Mouse (Mus musculus) lung, embryonic 14.5 days (tissue): ENCODE results near the gene Dus1l. TPM values are rescaled to one million over a fixed set of nuclear protein-coding genes. Genes with fewer than 3 reads are reported as not detected.

Experiments
- ATAC-seq: fragments of 200-750 bp; cut with Nextera tagmentation; 2 replicates; pipeline ENCODE4 v1.8.0; 2017; ENCODE audit warnings: mild to moderate bottlenecking, moderate TSS enrichment, moderate library complexity; ENCODE audit not compliant: insufficient read depth
- DNase-seq: peaks from one replicate; pipeline ENCODE4 v3.0.0-alpha.2; 2015
- H3K27ac ChIP-seq: fragments of 300-500 bp; sonication (generic); 2 replicates; pipeline ENCODE4 v1.5.1; 2014; ENCODE audit warnings: low read depth, mild to moderate bottlenecking, moderate library complexity
- H3K27me3 ChIP-seq: fragments of 300-500 bp; sonication (generic); 2 replicates; pipeline ENCODE4 v1.6.1; 2014; ENCODE audit warnings: low read length, control low read depth; ENCODE audit not compliant: insufficient read depth
- H3K36me3 ChIP-seq: fragments of 300-500 bp; sonication (generic); 2 replicates; pipeline ENCODE4 v1.6.1; 2014; ENCODE audit warnings: control low read depth; ENCODE audit not compliant: insufficient read depth
- H3K4me1 ChIP-seq: fragments of 300-500 bp; sonication (generic); 2 replicates; pipeline ENCODE4 v1.6.1; 2014; ENCODE audit warnings: antibody characterized with exemption, control low read depth; ENCODE audit not compliant: insufficient read depth
- H3K4me2 ChIP-seq: fragments of 300-500 bp; sonication (generic); 2 replicates; pipeline ENCODE4 v1.6.1; 2014; ENCODE audit warnings: mild to moderate bottlenecking
- H3K4me3 ChIP-seq: fragments of 300-500 bp; sonication (generic); 2 replicates; pipeline ENCODE4 v1.5.1; 2014; ENCODE audit warnings: low read depth, low read length
- H3K9ac ChIP-seq: fragments of 300-500 bp; sonication (generic); 2 replicates; pipeline ENCODE4 v1.6.1; 2014
- H3K9me3 ChIP-seq: fragments of 300-500 bp; sonication (generic); 2 replicates; pipeline ENCODE4 v1.6.1; 2016; ENCODE audit warnings: low read depth, low read length, control low read depth
- CTCF ChIP-seq: IDR thresholded peaks from 2 replicates; pipeline ENCODE4 v1.5.1; 2016; ENCODE audit warnings: antibody characterized with exemption, low read depth
- WGBS: fragments of 180-500 bp; shearing (Covaris S2); extraction: QIAGEN DNeasy Blood & Tissue Kit; methylation state at CpG from one replicate; pipeline ENCODE4 v1.1.7; 2014; 5-methylcytosine and 5-hydroxymethylcytosine counted together
- polyA plus RNA-seq: library from polyadenylated mRNA; unstranded; fragments of >200 nt; fragmentation: Nextera tagmentation; extraction: Ambion mirVana; gene quantifications from 2 replicates; pipeline ENCODE4 v1.2.1, GENCODE M21; 2014

Gene Dus1l
- polyA plus RNA-seq, 1 experiment from 2014 or later = 87.4 TPM

DNA sequence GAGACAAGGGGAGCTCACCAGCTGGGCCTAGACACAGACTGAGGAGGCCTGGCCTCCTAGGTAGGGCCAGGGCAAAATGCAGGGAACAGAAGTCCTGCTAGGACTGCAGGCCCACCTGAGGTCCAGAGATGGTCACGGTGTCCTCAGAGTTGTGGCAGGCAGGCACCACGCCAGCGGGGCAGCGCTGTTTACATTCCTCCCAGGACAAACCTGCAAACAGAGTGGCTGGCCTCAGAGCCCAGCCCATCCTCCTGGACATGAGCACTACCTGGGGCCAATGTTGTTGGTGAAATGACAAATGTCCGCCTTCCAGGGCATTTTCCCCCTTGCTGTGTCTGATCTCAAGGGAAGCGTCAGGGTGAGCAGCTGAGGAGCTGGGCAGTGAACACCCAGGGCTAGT is 21.2 kb upstream of the Dus1l start:
- ATAC-seq (no peak), DNase-seq (no peak)
- 85% methylated on average over 6 of the region's 6 CpGs for WGBS
- H3K36me3 ChIP-seq = peaks cover 100% of the 10 kb centered on the region
- H3K9ac ChIP-seq = no peak overlapping the region
- H3K9me3 ChIP-seq = no peaks in the 10 kb centered on the region
- no peaks in the 10 kb centered on the region for H3K27me3 ChIP-seq
- no peak for TF ChIP-seq CTCF
- peaks cover 5% of the 10 kb centered on the region for H3K4me1 ChIP-seq
- H3K27ac ChIP-seq = no peak overlapping the region
- no peak overlapping the region for H3K4me3 ChIP-seq
- no peak overlapping the region for H3K4me2 ChIP-seq

DNA sequence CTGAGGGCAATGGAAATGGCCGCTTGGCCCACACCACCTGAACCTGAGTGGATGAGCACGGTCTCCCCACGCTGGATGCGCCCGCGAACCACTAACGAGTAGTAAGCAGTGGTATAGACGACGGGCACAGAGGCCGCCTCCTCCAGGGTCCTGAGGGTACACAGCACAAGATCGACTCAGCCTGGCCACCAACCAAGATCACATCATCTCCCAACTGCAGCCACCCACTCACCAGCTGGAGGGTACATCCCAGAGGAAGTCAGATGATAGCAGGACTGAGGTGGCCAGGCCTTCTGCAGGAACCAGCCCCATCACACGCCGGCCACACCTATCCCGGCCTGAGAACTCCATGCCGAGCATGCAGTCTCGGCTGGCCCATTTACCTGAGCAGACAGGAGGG is 15.9 kb upstream of the Dus1l start:
- Histone ChIP-seq H3K36me3 (peaks cover 100% of the 10 kb centered on the region), H3K9ac (no peak overlapping the region), H3K9me3 (no peaks in the 10 kb centered on the region), H3K27ac (no peak overlapping the region), H3K4me2 (no peak overlapping the region), H3K4me3 (no peak overlapping the region), H3K4me1 (no peaks in the 10 kb centered on the region), H3K27me3 (no peaks in the 10 kb centered on the region)
- no peak for ATAC-seq
- 93% methylated on average over 16 of the region's 16 CpGs for WGBS
- TF ChIP-seq CTCF = no peak
- DNase-seq = no peak

DNA sequence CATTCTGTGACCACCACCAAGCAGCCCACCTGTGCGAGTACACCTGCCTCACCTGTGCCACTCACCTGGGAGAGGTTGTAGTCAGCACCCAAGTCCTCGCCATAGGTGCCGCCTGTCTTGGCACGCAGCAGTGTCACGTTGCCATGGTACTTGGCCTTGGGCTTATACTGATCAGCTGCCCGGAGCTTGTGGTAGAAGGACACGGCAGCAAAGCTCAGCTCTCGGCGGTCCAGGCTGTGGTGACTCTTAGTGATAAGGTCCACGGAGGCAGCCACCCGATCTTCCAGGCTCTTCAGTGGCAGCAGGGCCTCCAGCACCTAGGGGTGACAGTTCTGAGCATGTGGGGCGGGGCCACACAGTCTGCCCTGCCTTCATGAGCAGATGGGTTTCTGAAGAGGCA is 11.8 kb upstream of the Dus1l start:
- peaks cover 80% of the 10 kb centered on the region for H3K36me3 ChIP-seq
- ATAC-seq = no peak
- no peak for DNase-seq
- no peaks in the 10 kb centered on the region for H3K27me3 ChIP-seq
- H3K27ac ChIP-seq = no peak overlapping the region
- H3K9me3 ChIP-seq = no peaks in the 10 kb centered on the region
- no peaks in the 10 kb centered on the region for H3K4me1 ChIP-seq
- H3K9ac ChIP-seq = no peak overlapping the region
- no peak overlapping the region for H3K4me3 ChIP-seq
- WGBS = 82% methylated on average over 12 of the region's 12 CpGs
- no peak for TF ChIP-seq CTCF
- H3K4me2 ChIP-seq = no peak overlapping the region

DNA sequence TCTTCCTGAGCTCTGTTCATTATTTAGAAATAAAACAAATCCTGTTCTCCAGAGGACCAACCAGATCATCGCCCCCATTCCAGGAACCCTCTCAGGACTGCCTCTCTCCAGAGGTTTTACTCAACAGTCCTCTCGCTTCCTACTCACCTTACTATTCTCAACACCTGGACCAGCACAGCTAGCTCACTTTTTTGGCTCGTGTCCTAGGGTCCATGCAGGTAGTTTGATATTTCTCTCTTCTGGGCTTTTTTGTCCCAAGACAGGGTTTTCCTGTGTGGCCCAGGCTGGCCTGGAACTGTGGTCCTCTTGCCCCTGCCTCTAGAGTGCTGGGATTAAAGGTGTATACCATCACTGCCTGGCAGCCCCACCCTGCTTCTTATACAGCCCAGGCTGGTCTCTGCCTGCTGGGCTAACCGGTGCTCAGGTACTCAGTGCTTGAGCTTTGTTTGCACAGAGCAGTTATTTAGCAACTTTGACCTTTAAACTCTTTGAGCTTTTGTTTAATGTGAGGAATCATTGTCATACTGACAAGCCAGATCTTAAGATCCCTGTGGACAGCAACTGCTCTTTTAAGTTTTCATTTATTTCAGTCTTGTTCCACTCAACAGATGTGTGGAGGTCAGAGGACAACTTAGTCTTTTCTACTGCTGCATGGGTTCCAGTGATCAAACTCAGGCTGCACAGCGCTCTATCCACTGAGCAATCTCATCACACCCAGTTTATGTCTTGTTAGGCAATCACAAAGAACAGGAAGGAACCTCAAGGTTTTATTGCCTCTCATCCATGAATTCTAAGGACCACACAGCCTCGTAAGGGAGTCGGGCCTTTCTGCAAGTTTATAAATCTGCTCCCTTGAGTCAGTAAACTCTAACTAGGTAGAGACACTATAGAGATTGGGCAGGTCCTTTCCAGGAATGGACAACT is 9.4 kb upstream of the Dus1l start:
- TF ChIP-seq CTCF = no peak
- H3K4me3 ChIP-seq = no peak overlapping the region
- H3K27ac ChIP-seq = no peak overlapping the region
- peaks cover 56% of the 10 kb centered on the region for H3K36me3 ChIP-seq
- H3K9ac ChIP-seq = no peak overlapping the region
- 88% methylated on average over 7 of the region's 7 CpGs for WGBS
- ATAC-seq (no peak), DNase-seq (no peak)
- H3K4me1 ChIP-seq = no peaks in the 10 kb centered on the region
- no peak overlapping the region for H3K4me2 ChIP-seq
- no peaks in the 10 kb centered on the region for H3K9me3 ChIP-seq
- H3K27me3 ChIP-seq = no peaks in the 10 kb centered on the region

DNA sequence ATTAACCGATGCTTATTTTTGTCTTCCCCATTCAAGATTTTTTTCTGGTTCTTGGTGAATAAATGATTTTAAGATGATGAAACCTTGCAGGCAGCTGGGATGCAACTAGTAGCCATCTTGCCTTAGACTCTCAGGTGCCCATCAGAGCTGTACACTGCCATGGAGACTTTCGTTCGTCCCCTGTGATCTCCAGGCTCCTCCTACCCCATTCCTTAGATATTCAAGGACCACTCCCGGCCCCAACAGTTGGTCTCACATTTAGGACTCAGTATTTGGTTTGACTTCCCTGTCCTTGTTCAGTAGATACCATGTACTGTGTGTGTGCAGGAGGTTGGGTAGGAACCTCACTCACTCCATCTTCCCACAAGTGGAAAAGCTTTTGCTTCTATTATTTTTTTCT is 8.6 kb upstream of the Dus1l start:
- H3K4me3 ChIP-seq = no peak overlapping the region
- H3K36me3 ChIP-seq = peaks cover 48% of the 10 kb centered on the region
- ATAC-seq (no peak), DNase-seq (no peak)
- WGBS = 56% methylated on average over 4 of the region's 4 CpGs
- no peaks in the 10 kb centered on the region for H3K9me3 ChIP-seq
- no peak overlapping the region for H3K9ac ChIP-seq
- no peak overlapping the region for H3K4me2 ChIP-seq
- peaks cover under 1% of the 10 kb centered on the region; the same call in 1 of the 2 replicates for H3K4me1 ChIP-seq
- TF ChIP-seq CTCF = no peak
- no peaks in the 10 kb centered on the region for H3K27me3 ChIP-seq
- H3K27ac ChIP-seq = no peak overlapping the region

DNA sequence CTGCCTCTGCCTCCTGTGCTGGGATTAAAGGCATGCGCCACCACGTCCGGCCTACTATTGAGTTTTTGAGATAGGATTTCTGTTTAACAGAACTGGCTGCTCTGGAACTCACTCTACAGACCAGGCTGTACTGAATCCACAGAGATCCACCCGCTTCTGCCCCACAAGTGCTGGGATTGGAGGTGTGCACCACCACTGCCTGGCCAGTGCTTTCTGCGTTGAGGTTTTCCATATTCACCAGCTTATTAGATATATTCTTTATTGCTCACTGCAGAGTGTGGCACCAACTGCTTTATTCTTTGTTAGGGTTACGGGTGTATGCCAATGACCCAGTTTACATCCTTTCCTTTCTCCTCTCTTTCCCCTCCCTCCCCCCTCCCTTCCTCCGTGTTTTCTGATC is 8.1 kb upstream of the Dus1l start:
- peaks cover 4% of the 10 kb centered on the region; the same call in 1 of the 2 replicates for H3K4me1 ChIP-seq
- H3K4me3 ChIP-seq = no peak overlapping the region
- peaks cover 43% of the 10 kb centered on the region for H3K36me3 ChIP-seq
- no peak overlapping the region for H3K9ac ChIP-seq
- no peaks in the 10 kb centered on the region for H3K27me3 ChIP-seq
- WGBS = 73% methylated on average over 7 of the region's 7 CpGs
- no peak for ATAC-seq
- no peak overlapping the region for H3K27ac ChIP-seq
- no peaks in the 10 kb centered on the region for H3K9me3 ChIP-seq
- TF ChIP-seq CTCF = no peak
- DNase-seq = no peak
- no peak overlapping the region for H3K4me2 ChIP-seq

DNA sequence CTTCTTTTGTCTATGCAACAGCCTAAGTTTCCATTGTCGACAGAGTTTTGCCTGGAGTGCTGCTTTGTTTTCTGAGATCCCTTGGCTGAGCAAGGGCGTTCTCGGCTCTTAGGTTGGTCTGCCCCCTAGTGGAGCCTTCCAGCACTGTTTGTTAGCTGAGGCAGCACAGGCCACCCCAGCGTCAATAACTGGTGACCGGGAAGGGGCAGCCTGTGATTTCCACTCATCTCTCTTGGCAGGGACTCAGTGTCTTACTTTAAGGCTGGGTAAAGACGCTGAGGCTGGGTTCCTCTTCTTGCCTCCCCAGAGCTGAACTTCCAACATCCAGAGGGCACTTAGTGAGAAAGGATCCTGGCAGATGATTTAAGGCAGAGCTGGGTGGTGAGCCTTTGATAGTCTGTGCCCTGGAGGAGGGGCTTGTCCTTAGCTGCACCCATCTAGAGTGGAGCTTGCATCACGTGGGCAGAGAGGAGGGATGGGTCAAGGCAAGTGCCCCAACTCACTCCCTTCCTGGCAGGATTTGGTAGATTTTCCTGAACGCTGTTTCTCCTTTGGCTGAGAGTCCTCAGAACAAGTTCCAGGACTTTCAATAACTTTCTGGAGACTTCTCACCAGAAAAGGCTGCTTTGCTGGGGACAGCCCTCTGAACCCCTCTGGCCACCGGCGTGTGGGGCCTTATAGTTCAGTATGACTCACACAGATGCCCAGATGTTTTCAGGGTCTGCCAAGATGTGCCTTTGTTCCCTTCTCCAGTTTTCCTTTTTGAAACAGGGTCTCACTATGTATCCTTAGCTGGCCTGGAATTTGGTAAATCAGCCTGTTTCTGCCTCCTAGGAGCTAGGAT is 4.1 kb upstream of the Dus1l start:
- H3K36me3 ChIP-seq = peaks cover 3% of the 10 kb centered on the region; the same call in 1 of the 2 replicates
- TF ChIP-seq CTCF = peak; percentile 94
- H3K27ac ChIP-seq = peak overlapping the region; percentile 54; the same call in 1 of the 2 replicates
- peak; percentile 66 for ATAC-seq
- H3K27me3 ChIP-seq = no peaks in the 10 kb centered on the region
- no peaks in the 10 kb centered on the region for H3K9me3 ChIP-seq
- peaks cover 8% of the 10 kb centered on the region for H3K4me1 ChIP-seq
- H3K4me3 ChIP-seq = 0 out of 2 replicates have a peak overlapping the region, but pooled peaks have one; percentile 0
- H3K9ac ChIP-seq = no peak overlapping the region
- DNase-seq = peak; percentile 96
- WGBS = 11% methylated on average over 10 of the region's 10 CpGs
- H3K4me2 ChIP-seq = no peak overlapping the region; the same call in 1 of the 2 replicates
